Mouse (Mus musculus) lung, embryonic 14.5 days (tissue): ENCODE measurements at regions not wholly inside any gene's neighbourhood (a gene's known extent, or its start where the extent isn't known, plus 50 kb on each side); places are given as distances from the start of the nearest gene placed in this dataset.

Source experiments
- ATAC-seq: fragments of 200-750 bp; cut with Nextera tagmentation; 2 replicates; pipeline ENCODE4 v1.8.0; 2017; ENCODE audit warnings: mild to moderate bottlenecking, moderate TSS enrichment, moderate library complexity; ENCODE audit not compliant: insufficient read depth
- DNase-seq: peaks from one replicate; pipeline ENCODE4 v3.0.0-alpha.2; 2015
- H3K27ac ChIP-seq: fragments of 300-500 bp; sonication (generic); 2 replicates; pipeline ENCODE4 v1.5.1; 2014; ENCODE audit warnings: low read depth, mild to moderate bottlenecking, moderate library complexity
- H3K27me3 ChIP-seq: fragments of 300-500 bp; sonication (generic); 2 replicates; pipeline ENCODE4 v1.6.1; 2014; ENCODE audit warnings: low read length, control low read depth; ENCODE audit not compliant: insufficient read depth
- H3K36me3 ChIP-seq: fragments of 300-500 bp; sonication (generic); 2 replicates; pipeline ENCODE4 v1.6.1; 2014; ENCODE audit warnings: control low read depth; ENCODE audit not compliant: insufficient read depth
- H3K4me1 ChIP-seq: fragments of 300-500 bp; sonication (generic); 2 replicates; pipeline ENCODE4 v1.6.1; 2014; ENCODE audit warnings: antibody characterized with exemption, control low read depth; ENCODE audit not compliant: insufficient read depth
- H3K4me2 ChIP-seq: fragments of 300-500 bp; sonication (generic); 2 replicates; pipeline ENCODE4 v1.6.1; 2014; ENCODE audit warnings: mild to moderate bottlenecking
- H3K4me3 ChIP-seq: fragments of 300-500 bp; sonication (generic); 2 replicates; pipeline ENCODE4 v1.5.1; 2014; ENCODE audit warnings: low read depth, low read length
- H3K9ac ChIP-seq: fragments of 300-500 bp; sonication (generic); 2 replicates; pipeline ENCODE4 v1.6.1; 2014
- H3K9me3 ChIP-seq: fragments of 300-500 bp; sonication (generic); 2 replicates; pipeline ENCODE4 v1.6.1; 2016; ENCODE audit warnings: low read depth, low read length, control low read depth
- CTCF ChIP-seq: IDR thresholded peaks from 2 replicates; pipeline ENCODE4 v1.5.1; 2016; ENCODE audit warnings: antibody characterized with exemption, low read depth
- WGBS: fragments of 180-500 bp; shearing (Covaris S2); extraction: QIAGEN DNeasy Blood & Tissue Kit; methylation state at CpG from one replicate; pipeline ENCODE4 v1.1.7; 2014; 5-methylcytosine and 5-hydroxymethylcytosine counted together

DNA sequence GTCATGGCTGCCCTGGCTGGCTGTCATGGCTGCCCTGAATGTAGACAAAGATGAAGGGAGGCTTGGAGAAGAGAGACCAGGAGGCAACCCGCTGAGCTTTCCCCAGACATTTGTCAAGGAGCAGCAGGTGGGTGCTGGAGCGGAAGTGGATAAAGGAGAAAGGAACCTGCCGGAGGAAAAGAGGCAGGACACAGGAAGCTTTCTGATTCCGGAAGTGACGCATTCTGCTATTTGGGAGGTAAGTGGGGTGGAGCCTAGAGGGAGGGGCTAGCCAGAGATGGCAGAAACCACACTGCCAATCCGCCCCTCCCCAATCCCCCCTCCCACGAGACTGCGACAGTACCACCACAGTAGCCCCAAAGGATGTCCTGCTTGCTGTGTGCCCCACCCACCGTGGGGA is 80.1 kb downstream of the Gm572 start:
- H3K27me3 ChIP-seq, result 0 out of 2 replicates have a peak, but pooled peaks cover 3% of the 10 kb centered on the region
- no peak overlapping the region for H3K4me3 ChIP-seq
- H3K27ac ChIP-seq, result no peak overlapping the region
- ATAC-seq, result no peak
- no peaks in the 10 kb centered on the region for H3K36me3 ChIP-seq
- TF ChIP-seq CTCF, result no peak
- no peak overlapping the region for H3K9ac ChIP-seq
- no peaks in the 10 kb centered on the region for H3K4me1 ChIP-seq
- H3K4me2 ChIP-seq, result no peak overlapping the region
- 80% methylated on average over 9 of the region's 9 CpGs for WGBS
- H3K9me3 ChIP-seq, result no peaks in the 10 kb centered on the region
- no peak for DNase-seq

- Histone ChIP-seq H3K4me3 (peak overlapping the region; percentile 32), H3K4me2 (peak overlapping the region; percentile 70), H3K27me3 (0 out of 2 replicates have a peak, but pooled peaks cover 3% of the 10 kb centered on the region), H3K4me1 (no peaks in the 10 kb centered on the region), H3K27ac (no peak overlapping the region), H3K36me3 (no peaks in the 10 kb centered on the region), H3K9me3 (no peaks in the 10 kb centered on the region), H3K9ac (peak overlapping the region; percentile 44)
- DNase-seq (no peak), ATAC-seq (peak; percentile 58; the same call in 1 of the 2 replicates)
- WGBS, result 4% methylated on average over 39 of the region's 39 CpGs
- no peak for TF ChIP-seq CTCF
These were observed 80.1 kb upstream of the Casz1 start for GRCm38 (mm10) chr4:148723934-148724719.

GRCm38 (mm10) chr4:148728800-148729199 is 75.4 kb upstream of the Casz1 start:
- no peaks in the 10 kb centered on the region for H3K4me1 ChIP-seq
- no peak overlapping the region for H3K4me3 ChIP-seq
- H3K4me2 ChIP-seq, result no peak overlapping the region
- no peak for DNase-seq
- no peak overlapping the region for H3K9ac ChIP-seq
- no peak for TF ChIP-seq CTCF
- no peak overlapping the region for H3K27ac ChIP-seq
- no peaks in the 10 kb centered on the region for H3K9me3 ChIP-seq
- H3K36me3 ChIP-seq, result no peaks in the 10 kb centered on the region
- no peaks in the 10 kb centered on the region for H3K27me3 ChIP-seq
- 79% methylated on average over 5 of the region's 5 CpGs for WGBS
- no peak for ATAC-seq

GRCm38 (mm10) chr4:148731586-148731985 is 72.6 kb upstream of the Casz1 start:
- Histone ChIP-seq H3K9ac (no peak overlapping the region), H3K4me3 (no peak overlapping the region), H3K9me3 (no peaks in the 10 kb centered on the region), H3K36me3 (no peaks in the 10 kb centered on the region), H3K27me3 (no peaks in the 10 kb centered on the region), H3K4me1 (peaks cover 12% of the 10 kb centered on the region), H3K4me2 (no peak overlapping the region), H3K27ac (no peak overlapping the region)
- 48% methylated on average over 3 of the region's 3 CpGs for WGBS
- TF ChIP-seq CTCF, result no peak
- DNase-seq (no peak), ATAC-seq (no peak)

GRCm38 (mm10) chr4:148734061-148734460 is 70.2 kb upstream of the Casz1 start:
- Histone ChIP-seq H3K9ac (no peak overlapping the region), H3K27ac (peak overlapping the region; percentile 12; the same call in 1 of the 2 replicates), H3K4me3 (no peak overlapping the region), H3K4me2 (no peak overlapping the region), H3K27me3 (no peaks in the 10 kb centered on the region), H3K9me3 (no peaks in the 10 kb centered on the region), H3K4me1 (peaks cover 12% of the 10 kb centered on the region), H3K36me3 (no peaks in the 10 kb centered on the region)
- DNase-seq, result no peak
- whole genome bisulfite sequencing, result 67% methylated on average over 9 of the region's 9 CpGs
- no peak; the same call in 1 of the 2 replicates for ATAC-seq
- no peak for TF ChIP-seq CTCF

DNA sequence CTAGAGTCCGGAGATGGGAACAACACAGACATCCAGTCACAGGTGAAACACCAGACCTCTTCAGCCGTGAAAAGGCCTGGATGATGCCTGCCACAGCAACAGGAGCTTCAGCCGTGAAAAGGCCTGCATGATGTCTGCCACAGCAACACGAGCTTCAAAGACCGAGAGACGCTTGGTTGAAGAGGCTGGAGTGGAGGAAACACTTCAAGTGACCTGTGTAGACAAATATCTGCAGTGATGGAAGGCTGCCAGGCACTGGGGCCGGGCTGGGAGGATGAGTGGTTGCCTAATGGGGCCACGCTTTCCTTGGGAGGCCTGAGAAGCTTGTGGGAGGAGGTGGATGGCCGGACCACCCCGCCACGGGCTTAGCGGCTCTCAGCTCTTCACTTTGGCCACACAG is 69.7 kb upstream of the Casz1 start:
- WGBS, result 23% methylated on average over 12 of the region's 12 CpGs
- Histone ChIP-seq H3K4me3 (no peak overlapping the region), H3K9ac (no peak overlapping the region), H3K27ac (peak overlapping the region; percentile 12; the same call in 1 of the 2 replicates), H3K9me3 (no peaks in the 10 kb centered on the region), H3K4me1 (peaks cover 14% of the 10 kb centered on the region), H3K36me3 (no peaks in the 10 kb centered on the region), H3K4me2 (no peak overlapping the region), H3K27me3 (no peaks in the 10 kb centered on the region)
- TF ChIP-seq CTCF, result no peak
- ATAC-seq, result peak; percentile 65
- DNase-seq, result peak; percentile 79

GRCm38 (mm10) chr4:148738601-148739530 is 65.4 kb upstream of the Casz1 start:
- Histone ChIP-seq H3K36me3 (no peaks in the 10 kb centered on the region), H3K4me3 (no peak overlapping the region), H3K9ac (no peak overlapping the region), H3K4me1 (peaks cover 16% of the 10 kb centered on the region), H3K4me2 (no peak overlapping the region), H3K27me3 (peaks cover 11% of the 10 kb centered on the region; the same call in 1 of the 2 replicates), H3K27ac (no peak overlapping the region), H3K9me3 (no peaks in the 10 kb centered on the region)
- TF ChIP-seq CTCF, result no peak
- no peak for DNase-seq
- WGBS, result 34% methylated on average over 13 of the region's 13 CpGs
- no peak for ATAC-seq
